Mouse (Mus musculus) ES-Bruce4 (cell line): ENCODE measurements around the gene Frs3.

Source experiments
- CTCF ChIP-seq: IDR thresholded peaks from one replicate; pipeline ENCODE4 v1.8.1; 2011; ENCODE audit warnings: low read depth, low read length
- EP300 ChIP-seq: IDR thresholded peaks from 2 replicates; pipeline ENCODE4 v1.6.1; 2011; ENCODE audit warnings: low read depth, low read length; ENCODE audit not compliant: insufficient read depth

DNA sequence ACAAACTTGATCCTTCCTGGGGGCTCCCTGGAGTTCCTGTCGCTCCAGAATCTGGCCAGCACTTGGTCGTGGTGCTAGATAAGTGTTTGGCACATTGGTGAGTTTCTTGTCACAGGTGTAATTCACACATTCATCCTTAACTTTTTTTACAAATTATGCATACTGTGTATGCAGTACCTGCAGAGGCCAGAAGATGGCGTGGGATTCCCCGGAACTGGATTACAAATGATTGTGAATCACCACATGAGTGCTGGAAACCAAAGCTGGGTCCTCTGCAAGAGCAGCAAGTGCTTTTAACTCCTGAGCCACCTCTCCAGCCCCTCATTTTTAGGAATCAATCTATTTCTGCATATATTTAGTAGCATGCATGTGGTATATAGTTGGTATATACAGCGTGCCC, 63.0 kb downstream of the Frs3 start:
- TF ChIP-seq EP300 = no peak
- no peak for TF ChIP-seq CTCF
